Mouse (Mus musculus) embryonic fibroblast, embryonic 13.5 days (primary cell): ENCODE data around the gene Ssna1.

Experiments
- CTCF ChIP-seq: IDR thresholded peaks from 2 replicates; pipeline ENCODE4 v1.5.1; 2011; ENCODE audit warnings: mild to moderate bottlenecking, control low read depth, low read length, moderate library complexity, borderline replicate concordance; ENCODE audit not compliant: insufficient read depth
- POLR2A ChIP-seq: IDR thresholded peaks from 2 replicates; pipeline ENCODE4 v1.6.1; 2011; ENCODE audit warnings: low read depth, mild to moderate bottlenecking, control low read depth, low read length, moderate library complexity

DNA sequence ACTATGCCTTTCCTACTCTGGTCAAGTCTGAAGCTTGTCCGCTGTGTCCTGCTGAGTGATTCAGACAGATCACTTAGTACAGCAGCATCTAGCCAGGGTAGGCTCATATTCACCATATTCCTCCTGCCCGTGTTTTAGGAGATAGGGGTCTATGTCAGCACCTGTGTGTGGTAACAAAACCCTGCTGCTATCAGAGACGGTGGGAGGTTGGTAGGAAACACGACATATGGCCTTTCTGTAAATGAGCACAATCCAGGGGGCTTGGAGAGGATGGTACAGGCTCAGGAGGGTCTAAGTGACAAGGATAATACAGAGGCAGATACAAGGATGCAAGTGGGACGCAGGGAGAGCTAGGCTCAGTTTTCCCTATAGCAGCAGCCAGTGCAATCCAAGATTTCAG is 42.7 kb downstream of the Ssna1 start:
- TF ChIP-seq CTCF, result no peak
- TF ChIP-seq POLR2A, result no peak
